Mouse (Mus musculus): ENCODE measurements around the gene Fgfr2. TPM values are rescaled to one million over a fixed set of nuclear protein-coding genes. Genes with fewer than 3 reads are reported as not detected.

Gene Fgfr2
- total RNA-seq, 1 experiment from 2014 or later: not detected

GRCm38 (mm10) chr7:131776191-131776752 is 1346.9 kb downstream of the Fgfr2 start:
- ATAC-seq (replicated peaks in 1 of 2; ENCODE audit: insufficient read depth in 1 of 2, low FRiP score in 2 of 2, low TSS enrichment in 1 of 2, low read depth in 1 of 2, poor library complexity in 2 of 2, severe bottlenecking in 2 of 2): no peak

DNA sequence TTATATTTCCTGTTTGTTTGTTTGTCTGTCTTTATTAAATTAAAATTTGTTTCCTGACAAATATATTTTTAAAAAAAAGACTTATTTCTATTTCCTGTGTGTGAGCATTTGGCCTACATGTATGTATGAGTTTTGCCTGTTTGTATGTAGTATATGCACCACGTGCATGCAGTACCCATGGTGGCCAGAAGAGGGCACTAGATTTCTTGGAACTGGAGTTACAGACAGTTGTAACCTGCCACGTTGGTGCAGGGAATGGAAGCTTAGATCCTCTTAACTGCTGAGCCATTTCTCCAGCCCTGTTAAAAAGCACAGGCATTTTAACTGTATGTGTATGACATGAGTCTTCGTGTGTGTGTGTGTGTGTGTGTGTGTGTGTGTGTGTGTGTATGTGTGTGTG is 1365.2 kb downstream of the Fgfr2 start:
- ATAC-seq (replicated peaks in 1 of 2; ENCODE audit: insufficient read depth in 1 of 2, low FRiP score in 2 of 2, low TSS enrichment in 1 of 2, low read depth in 1 of 2, poor library complexity in 2 of 2, severe bottlenecking in 2 of 2): no peak

- no peak for ATAC-seq (replicated peaks in 1 of 2; ENCODE audit: insufficient read depth in 1 of 2, low FRiP score in 2 of 2, low TSS enrichment in 1 of 2, low read depth in 1 of 2, poor library complexity in 2 of 2, severe bottlenecking in 2 of 2)
These were observed 1375.8 kb downstream of the Fgfr2 start for GRCm38 (mm10) chr7:131747152-131748010.

- ATAC-seq (replicated peaks in 1 of 2; ENCODE audit: insufficient read depth in 1 of 2, low FRiP score in 2 of 2, low TSS enrichment in 1 of 2, low read depth in 1 of 2, poor library complexity in 2 of 2, severe bottlenecking in 2 of 2): no peak
These were observed 1376.4 kb downstream of the Fgfr2 start for GRCm38 (mm10) chr7:131746752-131747151.

GRCm38 (mm10) chr7:131743193-131743592 is 1380.0 kb downstream of the Fgfr2 start:
- ATAC-seq (replicated peaks in 1 of 2; ENCODE audit: insufficient read depth in 1 of 2, low FRiP score in 2 of 2, low TSS enrichment in 1 of 2, low read depth in 1 of 2, poor library complexity in 2 of 2, severe bottlenecking in 2 of 2): no peak

DNA sequence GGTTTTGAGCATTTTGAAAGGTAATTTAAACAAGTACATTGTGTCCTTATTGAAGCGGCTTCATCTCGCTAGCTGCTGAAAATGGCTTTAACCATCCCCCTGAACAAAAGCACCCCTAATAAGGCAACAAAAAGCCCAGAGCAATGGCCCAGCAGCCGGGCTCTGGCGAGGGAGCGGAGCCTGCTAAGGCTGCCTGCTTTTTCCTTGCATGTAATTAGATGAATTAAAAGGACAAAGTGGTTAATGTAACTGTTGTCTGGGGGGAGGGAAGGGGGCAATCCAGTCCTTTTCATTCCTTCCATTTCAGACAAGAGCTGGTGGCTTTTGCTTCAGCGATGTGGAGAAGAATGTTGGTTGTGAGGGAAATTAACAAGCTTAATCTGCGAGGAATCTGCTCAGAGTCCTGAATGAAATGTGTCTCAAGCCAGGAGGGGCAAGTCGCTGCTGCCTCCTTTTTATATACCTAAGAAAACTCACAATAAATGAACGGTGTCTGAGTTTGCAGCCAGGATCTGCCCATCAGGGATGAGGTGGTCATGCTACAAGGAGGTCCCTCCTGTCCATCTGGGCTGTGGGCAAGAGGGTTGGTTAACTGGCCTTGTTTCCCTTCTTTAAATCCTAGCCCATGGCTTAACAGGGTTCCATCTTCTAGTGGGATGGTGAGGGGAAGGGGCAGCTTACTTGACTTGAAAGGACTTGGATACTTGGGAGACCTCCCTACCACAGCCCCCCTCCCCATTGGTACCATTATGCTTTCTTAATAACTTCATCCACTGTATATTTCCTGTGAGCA is 1400.2 kb downstream of the Fgfr2 start:
- no peak for ATAC-seq (replicated peaks in 1 of 2; ENCODE audit: insufficient read depth in 1 of 2, low FRiP score in 2 of 2, low TSS enrichment in 1 of 2, low read depth in 1 of 2, poor library complexity in 2 of 2, severe bottlenecking in 2 of 2)

GRCm38 (mm10) chr7:131722316-131722715 is 1400.8 kb downstream of the Fgfr2 start:
- ATAC-seq (replicated peaks in 1 of 2; ENCODE audit: insufficient read depth in 1 of 2, low FRiP score in 2 of 2, low TSS enrichment in 1 of 2, low read depth in 1 of 2, poor library complexity in 2 of 2, severe bottlenecking in 2 of 2): no peak

DNA sequence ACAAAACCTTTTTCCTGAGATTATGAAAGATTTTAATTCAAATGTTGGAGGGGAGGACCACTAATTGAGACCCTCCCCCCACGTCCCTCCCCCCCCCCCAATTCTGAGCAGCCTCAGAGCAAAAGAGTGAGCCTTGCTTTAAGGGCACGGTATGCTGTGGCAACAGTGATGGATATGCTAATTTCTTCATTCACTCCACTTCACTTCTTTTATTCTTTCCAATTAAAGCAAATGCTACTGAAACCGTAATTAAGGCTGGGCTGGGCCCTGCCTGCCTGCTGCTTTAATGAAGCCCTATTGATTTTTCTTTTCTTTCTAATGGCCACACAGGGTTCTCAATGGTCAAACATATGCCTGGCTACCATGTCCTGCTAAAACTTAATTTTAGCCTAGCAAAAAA is 1404.9 kb downstream of the Fgfr2 start:
- no peak for ATAC-seq (replicated peaks in 1 of 2; ENCODE audit: insufficient read depth in 1 of 2, low FRiP score in 2 of 2, low TSS enrichment in 1 of 2, low read depth in 1 of 2, poor library complexity in 2 of 2, severe bottlenecking in 2 of 2)

DNA sequence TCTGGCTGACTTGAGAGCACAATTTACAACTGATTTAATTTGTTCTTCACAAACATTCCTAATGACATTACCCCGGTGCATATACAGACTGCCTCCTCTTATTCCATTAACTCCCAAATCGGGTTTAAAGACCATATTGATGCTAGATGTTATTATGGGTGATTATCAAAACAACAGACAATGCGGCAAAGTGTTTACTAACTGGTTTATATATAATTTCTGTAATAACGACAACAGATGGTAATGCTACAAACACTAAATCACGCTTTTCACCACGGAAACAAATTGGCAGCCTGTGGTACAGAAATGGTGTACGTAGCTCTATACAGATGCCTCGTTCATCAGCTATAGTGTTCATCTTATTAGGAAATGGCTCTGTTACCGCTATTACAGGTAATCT is 1410.1 kb downstream of the Fgfr2 start:
- no peak for ATAC-seq (replicated peaks in 1 of 2; ENCODE audit: insufficient read depth in 1 of 2, low FRiP score in 2 of 2, low TSS enrichment in 1 of 2, low read depth in 1 of 2, poor library complexity in 2 of 2, severe bottlenecking in 2 of 2)

DNA sequence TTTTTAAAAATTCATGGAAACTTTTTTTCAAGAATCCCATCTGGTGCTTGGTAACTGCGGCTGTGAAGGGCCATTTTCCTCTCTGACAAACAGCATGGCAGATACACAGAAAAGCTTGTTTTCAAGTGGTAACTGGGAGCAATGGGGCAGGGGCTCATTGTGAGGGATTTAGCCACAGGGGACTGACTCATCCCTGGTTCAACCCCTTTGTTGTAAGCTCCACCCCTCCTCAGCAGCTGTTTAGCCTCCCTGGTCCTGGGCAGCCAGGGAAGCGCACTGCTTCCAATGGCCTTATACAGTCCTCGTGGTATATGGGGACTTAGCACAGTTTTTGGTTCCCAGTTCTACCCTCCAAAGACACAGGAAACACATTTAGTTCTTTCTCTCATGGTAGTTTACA is 1426.3 kb downstream of the Fgfr2 start:
- no peak for ATAC-seq (replicated peaks in 1 of 2; ENCODE audit: insufficient read depth in 1 of 2, low FRiP score in 2 of 2, low TSS enrichment in 1 of 2, low read depth in 1 of 2, poor library complexity in 2 of 2, severe bottlenecking in 2 of 2)

GRCm38 (mm10) chr7:131687324-131687723 is 1435.8 kb downstream of the Fgfr2 start:
- no peak for ATAC-seq (replicated peaks in 1 of 2; ENCODE audit: insufficient read depth in 1 of 2, low FRiP score in 2 of 2, low TSS enrichment in 1 of 2, low read depth in 1 of 2, poor library complexity in 2 of 2, severe bottlenecking in 2 of 2)

GRCm38 (mm10) chr7:131677126-131677525 is 1446.0 kb downstream of the Fgfr2 start:
- ATAC-seq (replicated peaks in 1 of 2; ENCODE audit: insufficient read depth in 1 of 2, low FRiP score in 2 of 2, low TSS enrichment in 1 of 2, low read depth in 1 of 2, poor library complexity in 2 of 2, severe bottlenecking in 2 of 2): no peak

- no peak for ATAC-seq (replicated peaks in 1 of 2; ENCODE audit: insufficient read depth in 1 of 2, low FRiP score in 2 of 2, low TSS enrichment in 1 of 2, low read depth in 1 of 2, poor library complexity in 2 of 2, severe bottlenecking in 2 of 2)
These were observed 1452.6 kb downstream of the Fgfr2 start for GRCm38 (mm10) chr7:131670586-131670985.

DNA sequence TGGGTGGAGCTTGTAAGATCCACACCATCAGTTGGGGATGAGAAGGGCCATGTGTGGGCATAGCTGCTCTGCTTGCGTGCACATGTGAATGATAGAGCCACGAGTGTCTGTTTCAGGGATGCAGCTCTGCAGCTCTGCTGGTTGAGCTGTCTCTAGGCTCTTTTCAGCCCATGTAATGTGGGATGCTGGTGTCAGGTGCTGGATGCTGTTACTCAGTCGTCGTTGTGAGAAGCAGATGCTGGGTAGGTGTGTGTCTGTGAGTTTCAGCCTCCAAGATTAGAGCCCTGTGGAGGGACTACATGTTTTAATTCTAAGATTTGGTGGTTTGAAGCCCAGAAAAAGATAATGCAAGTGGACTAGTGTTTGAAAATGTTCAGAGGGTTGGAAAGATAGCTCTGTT is 1453.8 kb downstream of the Fgfr2 start:
- no peak for ATAC-seq (replicated peaks in 1 of 2; ENCODE audit: insufficient read depth in 1 of 2, low FRiP score in 2 of 2, low TSS enrichment in 1 of 2, low read depth in 1 of 2, poor library complexity in 2 of 2, severe bottlenecking in 2 of 2)

- ATAC-seq (replicated peaks in 1 of 2; ENCODE audit: insufficient read depth in 1 of 2, low FRiP score in 2 of 2, low TSS enrichment in 1 of 2, low read depth in 1 of 2, poor library complexity in 2 of 2, severe bottlenecking in 2 of 2): no peak
These were observed 1462.4 kb downstream of the Fgfr2 start for GRCm38 (mm10) chr7:131660726-131661125.

DNA sequence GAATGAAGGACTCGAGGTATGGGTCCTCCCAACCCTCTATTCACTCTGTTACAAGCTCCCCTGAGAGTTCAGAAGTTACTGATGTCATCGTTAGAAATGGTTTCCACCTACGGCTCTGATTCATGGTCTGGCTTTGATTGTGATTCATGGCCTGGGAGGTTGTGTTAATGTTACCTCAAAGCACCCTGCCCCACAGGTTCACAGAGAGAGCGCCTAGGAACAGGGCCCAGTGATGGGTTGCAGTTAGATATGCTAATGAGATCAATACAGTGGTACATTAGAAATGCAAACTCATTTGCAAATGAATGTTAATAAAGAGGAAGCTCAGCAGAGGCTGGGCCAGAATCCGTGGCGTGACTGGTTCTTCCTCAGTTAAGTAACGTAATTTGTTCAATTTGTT is 1467.1 kb downstream of the Fgfr2 start:
- no peak for ATAC-seq (replicated peaks in 1 of 2; ENCODE audit: insufficient read depth in 1 of 2, low FRiP score in 2 of 2, low TSS enrichment in 1 of 2, low read depth in 1 of 2, poor library complexity in 2 of 2, severe bottlenecking in 2 of 2)

- no peak for ATAC-seq (replicated peaks in 1 of 2; ENCODE audit: insufficient read depth in 1 of 2, low FRiP score in 2 of 2, low TSS enrichment in 1 of 2, low read depth in 1 of 2, poor library complexity in 2 of 2, severe bottlenecking in 2 of 2)
These were observed 1469.7 kb downstream of the Fgfr2 start for GRCm38 (mm10) chr7:131653416-131653815.

Data from hematopoietic stem cell, adult 5-6 weeks (primary cell).